Comparison of ENCODE assay signal across 23 mouse cellular contexts in the genomic region with DNA sequence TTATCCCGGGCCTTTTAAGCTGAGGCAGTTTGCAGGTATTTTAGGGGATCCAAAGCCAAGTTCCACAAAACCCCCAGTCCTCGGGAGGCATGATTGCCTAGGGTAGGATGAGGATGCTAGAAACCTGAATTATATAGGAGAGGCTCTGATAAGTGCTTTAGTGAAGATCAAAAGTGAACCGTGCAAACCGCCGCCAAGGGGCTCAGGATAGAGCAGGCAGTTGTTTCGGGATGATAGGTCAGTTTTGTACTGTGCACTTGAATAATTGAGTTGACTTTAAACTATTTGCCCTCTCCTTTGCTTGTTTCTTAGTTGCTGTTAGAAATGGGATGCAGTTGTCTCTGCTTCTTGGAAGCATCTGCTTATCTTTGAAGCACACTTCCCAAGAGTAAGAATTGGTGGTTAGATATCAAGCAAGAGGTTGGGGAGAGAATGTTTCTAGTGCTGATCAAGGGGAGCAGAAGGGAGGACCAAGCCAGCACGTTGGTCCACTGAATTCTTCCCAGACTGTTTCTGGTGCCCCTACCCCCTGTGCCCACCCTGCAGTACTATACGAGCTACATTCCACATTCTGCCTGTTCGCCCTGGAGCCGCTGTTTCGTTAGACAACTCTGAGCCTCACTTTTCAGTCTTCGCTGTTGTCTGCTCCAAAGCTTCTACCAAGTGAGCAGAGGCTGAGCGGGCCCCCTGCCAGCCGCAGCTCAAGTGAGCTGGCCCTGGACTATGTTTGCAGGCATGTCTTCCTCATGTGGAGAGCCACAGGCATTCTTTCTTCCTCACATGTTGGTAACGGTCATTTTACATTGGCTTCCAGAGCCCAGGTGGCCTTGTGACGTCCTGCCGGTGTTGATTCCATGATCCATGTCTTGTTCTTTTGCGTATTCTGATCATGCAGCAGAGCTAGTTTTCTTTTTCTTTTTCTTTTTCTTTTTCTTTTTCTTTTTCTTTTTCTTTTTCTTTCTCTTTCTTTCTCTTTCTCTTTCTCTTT.
DNase-seq lines count a peak whose midpoint lies in the region; ATAC-seq lines count a peak whose summit lies in the region.
"Had no signal": no experiment of that assay in that cellular context is flagged by ENCODE, and none has a peak within 500 bp of the region (broad histone marks: within the 10 kb centered on the region; RNA-seq: fewer than 3 reads in every experiment).

No protein-coding gene starts in this region.

- DNase-seq in spleen, adult 12 weeks (ENCODE audit: low spot score), result peak; percentile 16
- no peak for DNase-seq in spleen, postnatal 4 days (ENCODE audit: low spot score in 2 of 2)
- peak; percentile 43 for DNase-seq in liver, embryonic 13.5 days
- DNase-seq in naive thymus-derived CD4-positive, alpha-beta T cell, adult 2 months (ENCODE audit: low read depth), result peak; percentile 8
- no peak for DNase-seq in frontal cortex, postnatal 36 days (ENCODE audit: low spot score in 2 of 2)
- DNase-seq in left cerebral cortex, adult 9 months (ENCODE audit: low spot score in 2 of 2), result no peak
- DNase-seq in layer of hippocampus, adult 9-11 months, result no peak
- DNase-seq: adrenal gland, postnatal 10 days; cerebellum, adult 18-20 months; forebrain, postnatal 0 days; kidney, adult 11 months; kidney, postnatal 4 days; lung, embryonic 14.5 days; lung, postnatal 36 days had no signal

- peak overlapping the region; percentile 0 for H3K4me3 ChIP-seq in liver, embryonic 13.5 days (replicated peaks)
- H3K4me3 ChIP-seq: embryonic facial prominence, embryonic 13.5 days; forebrain, embryonic 10.5 days; heart, embryonic 10.5 days; limb, embryonic 12.5 days; midbrain, embryonic 12.5 days; neural tube, embryonic 12.5 days had no signal

- peak overlapping the region; percentile 54 for H3K4me2 ChIP-seq in liver, embryonic 13.5 days
- H3K4me2 ChIP-seq: embryonic facial prominence, embryonic 13.5 days; limb, embryonic 12.5 days; lung, embryonic 14.5 days; midbrain, embryonic 12.5 days; neural tube, embryonic 12.5 days had no signal

- peak; percentile 67 for ATAC-seq in common myeloid progenitor, adult 5-6 weeks (replicated peaks; ENCODE audit: low read depth, poor library complexity, severe bottlenecking)
- peak; percentile 93 for ATAC-seq in liver, embryonic 13.5 days (ENCODE audit: low read depth)
- ATAC-seq: forebrain, postnatal 0 days; Patski had no signal

- peak overlapping the region; percentile 90 for H3K27ac ChIP-seq in liver, embryonic 13.5 days
- H3K27ac ChIP-seq: embryonic facial prominence, embryonic 13.5 days; forebrain, embryonic 10.5 days; heart, embryonic 10.5 days; limb, embryonic 12.5 days; midbrain, embryonic 12.5 days; neural tube, embryonic 12.5 days had no signal

- no peaks in the 10 kb centered on the region for H3K27me3 ChIP-seq in liver, embryonic 13.5 days
- H3K27me3 ChIP-seq: CH12.LX; embryonic facial prominence, embryonic 13.5 days; limb, embryonic 12.5 days; midbrain, embryonic 12.5 days; neural tube, embryonic 12.5 days; Patski had no signal

- 43% methylated on average over 18 of the region's 18 CpGs for WGBS in liver, embryonic 13.5 days (ENCODE audit: insufficient replicate concordance)

- no peaks in the 10 kb centered on the region for H3K9me3 ChIP-seq in liver, embryonic 13.5 days (replicated peaks)
- H3K9me3 ChIP-seq: embryonic facial prominence, embryonic 13.5 days; forebrain, embryonic 10.5 days; heart, embryonic 10.5 days; limb, embryonic 12.5 days; midbrain, embryonic 12.5 days; neural tube, embryonic 12.5 days had no signal

- H3K36me3 ChIP-seq in liver, embryonic 13.5 days, result peaks cover 59% of the 10 kb centered on the region

- peak overlapping the region; percentile 54 for H3K9ac ChIP-seq in liver, embryonic 13.5 days
- H3K9ac ChIP-seq: embryonic facial prominence, embryonic 13.5 days; forebrain, postnatal 0 days; limb, embryonic 12.5 days; lung, embryonic 14.5 days; midbrain, embryonic 12.5 days; neural tube, embryonic 12.5 days had no signal

- peaks cover 38% of the 10 kb centered on the region for H3K4me1 ChIP-seq in liver, embryonic 13.5 days (replicated peaks)
- H3K4me1 ChIP-seq: embryonic facial prominence, embryonic 13.5 days; forebrain, embryonic 10.5 days; heart, embryonic 10.5 days; limb, embryonic 12.5 days; midbrain, embryonic 12.5 days; neural tube, embryonic 12.5 days had no signal

Comparison
In these comparisons a context has a peak if more than half of its experiments do, and no peak if none do; other contexts are left out.
1. DNase-seq: peak in spleen, adult 12 weeks (single experiment), liver, embryonic 13.5 days (single experiment) and naive thymus-derived CD4-positive, alpha-beta T cell, adult 2 months (single experiment); none in spleen, postnatal 4 days (0 of 2), frontal cortex, postnatal 36 days (0 of 2), left cerebral cortex, adult 9 months (0 of 2) and layer of hippocampus, adult 9-11 months (single experiment).